Mouse (Mus musculus): ENCODE data around the gene Rab3a. TPM values are rescaled to one million over a fixed set of nuclear protein-coding genes. Genes with fewer than 3 reads are reported as not detected.

Gene Rab3a
- total RNA-seq, 1 experiment from 2014 or later, result 2.5 TPM

DNA sequence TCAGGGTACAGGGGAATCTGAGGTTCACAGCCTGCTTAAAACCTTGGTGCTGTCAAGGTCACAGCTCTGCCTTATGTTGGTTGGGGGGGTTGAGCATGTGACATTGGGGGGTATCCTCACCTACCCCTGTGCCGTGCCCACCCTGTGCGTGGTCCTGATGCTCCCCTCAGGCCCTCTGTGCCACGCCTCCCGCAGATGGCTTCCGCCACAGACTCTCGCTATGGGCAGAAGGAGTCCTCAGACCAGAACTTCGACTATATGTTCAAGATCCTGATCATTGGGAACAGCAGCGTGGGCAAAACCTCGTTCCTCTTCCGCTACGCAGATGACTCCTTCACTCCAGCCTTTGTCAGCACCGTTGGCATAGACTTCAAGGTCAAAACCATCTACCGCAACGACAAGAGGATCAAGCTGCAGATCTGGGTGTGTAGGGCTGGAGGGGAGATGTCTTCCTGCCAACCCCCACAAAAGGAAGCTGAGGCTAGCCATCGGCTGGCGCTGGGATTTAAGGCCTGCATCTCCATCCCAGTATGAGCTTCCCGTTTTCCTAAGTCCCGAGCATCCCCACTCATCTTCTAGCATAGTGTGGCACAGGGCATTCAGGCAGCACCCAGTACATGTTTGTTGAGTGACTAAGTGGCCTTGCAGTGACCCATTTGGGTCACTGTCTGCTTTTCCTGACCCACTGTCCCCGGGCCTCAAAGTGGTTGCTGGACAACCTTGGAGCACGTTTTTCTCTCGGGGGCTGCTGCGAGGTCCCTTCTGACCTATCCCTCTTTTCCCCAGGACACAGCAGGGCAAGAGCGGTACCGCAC is 1.4 kb downstream of the Rab3a start:
- no peak for ATAC-seq (replicated peaks; ENCODE audit: insufficient number of reproducible peaks, low FRiP score, low TSS enrichment, poor library complexity, severe bottlenecking)

DNA sequence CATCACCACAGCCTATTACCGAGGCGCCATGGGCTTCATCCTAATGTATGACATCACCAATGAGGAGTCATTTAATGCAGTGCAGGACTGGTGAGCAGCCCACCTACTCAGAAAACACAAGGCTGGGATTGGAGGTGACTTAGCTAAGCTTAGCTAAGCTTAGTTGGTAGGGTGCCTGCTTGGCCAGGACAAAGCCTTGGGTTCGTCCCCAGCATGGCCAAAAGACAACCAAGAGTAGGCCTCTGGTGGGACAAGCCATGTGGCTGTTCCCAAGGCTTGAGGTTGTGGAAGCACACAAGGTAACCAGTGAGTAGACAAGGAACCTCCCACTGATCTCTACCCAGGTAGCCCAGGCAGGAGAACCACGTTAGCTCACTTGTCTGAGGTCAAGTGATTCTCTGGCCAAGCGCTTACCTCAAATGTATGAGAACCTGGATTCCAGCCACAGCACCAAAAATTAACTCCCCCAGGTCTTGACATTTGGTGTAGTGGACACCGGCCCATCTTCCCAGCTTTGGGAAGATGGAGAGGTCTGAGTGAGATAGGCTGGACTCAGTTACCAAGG is 2.1 kb downstream of the Rab3a start:
- no peak for ATAC-seq (replicated peaks; ENCODE audit: insufficient number of reproducible peaks, low FRiP score, low TSS enrichment, poor library complexity, severe bottlenecking)

DNA sequence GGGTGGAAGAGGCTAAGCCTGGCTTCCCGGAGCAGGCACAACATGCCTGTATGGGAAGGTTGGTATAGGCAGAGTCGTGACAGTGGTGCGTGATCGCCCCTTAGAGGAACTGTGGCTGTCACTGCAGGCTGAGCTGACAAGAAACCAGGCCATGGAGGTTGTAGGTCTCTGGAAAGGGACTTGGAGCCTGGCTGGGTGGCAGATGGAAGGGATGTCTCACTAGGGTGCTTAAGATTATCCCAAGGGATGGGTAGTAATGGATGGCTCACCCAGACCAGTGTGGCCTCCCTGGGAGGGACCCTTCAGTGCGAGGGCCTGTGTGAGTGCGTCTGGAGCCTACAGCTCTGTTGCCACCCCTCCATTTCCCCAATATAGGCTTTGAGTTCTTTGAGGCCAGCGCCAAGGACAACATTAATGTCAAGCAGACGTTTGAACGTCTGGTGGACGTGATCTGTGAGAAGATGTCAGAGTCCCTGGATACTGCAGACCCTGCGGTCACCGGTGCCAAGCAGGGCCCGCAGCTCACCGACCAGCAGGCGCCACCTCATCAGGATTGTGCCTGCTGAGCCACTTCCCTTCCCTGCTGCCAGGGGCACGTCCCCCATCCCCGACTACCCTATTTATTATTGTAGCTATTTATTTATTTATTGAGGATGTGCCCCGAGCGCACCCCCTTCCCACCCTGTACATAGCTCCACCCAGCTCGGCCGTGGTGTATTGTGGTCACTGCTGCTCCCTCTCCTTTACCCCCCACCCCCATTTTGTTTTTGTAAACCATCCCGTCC is 3.2 kb downstream of the Rab3a start:
- no peak for ATAC-seq (replicated peaks; ENCODE audit: insufficient number of reproducible peaks, low FRiP score, low TSS enrichment, poor library complexity, severe bottlenecking)

DNA sequence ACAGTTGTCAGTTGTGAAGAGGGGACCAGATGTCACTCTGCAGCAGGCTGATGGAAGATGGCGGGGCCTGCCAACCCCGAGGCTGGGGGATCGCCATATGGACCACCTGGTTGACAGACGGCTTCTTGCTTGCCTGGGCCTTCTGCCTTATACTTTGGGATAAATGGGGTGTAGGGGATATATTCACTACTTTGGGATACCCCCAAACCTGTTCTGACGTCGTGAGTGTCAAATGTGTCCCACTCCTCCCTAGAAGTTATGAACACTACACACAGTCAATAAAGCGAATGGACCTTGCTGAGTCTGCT is 3.8 kb downstream of the Rab3a start:
- ATAC-seq (replicated peaks; ENCODE audit: insufficient number of reproducible peaks, low FRiP score, low TSS enrichment, poor library complexity, severe bottlenecking), result no peak

DNA sequence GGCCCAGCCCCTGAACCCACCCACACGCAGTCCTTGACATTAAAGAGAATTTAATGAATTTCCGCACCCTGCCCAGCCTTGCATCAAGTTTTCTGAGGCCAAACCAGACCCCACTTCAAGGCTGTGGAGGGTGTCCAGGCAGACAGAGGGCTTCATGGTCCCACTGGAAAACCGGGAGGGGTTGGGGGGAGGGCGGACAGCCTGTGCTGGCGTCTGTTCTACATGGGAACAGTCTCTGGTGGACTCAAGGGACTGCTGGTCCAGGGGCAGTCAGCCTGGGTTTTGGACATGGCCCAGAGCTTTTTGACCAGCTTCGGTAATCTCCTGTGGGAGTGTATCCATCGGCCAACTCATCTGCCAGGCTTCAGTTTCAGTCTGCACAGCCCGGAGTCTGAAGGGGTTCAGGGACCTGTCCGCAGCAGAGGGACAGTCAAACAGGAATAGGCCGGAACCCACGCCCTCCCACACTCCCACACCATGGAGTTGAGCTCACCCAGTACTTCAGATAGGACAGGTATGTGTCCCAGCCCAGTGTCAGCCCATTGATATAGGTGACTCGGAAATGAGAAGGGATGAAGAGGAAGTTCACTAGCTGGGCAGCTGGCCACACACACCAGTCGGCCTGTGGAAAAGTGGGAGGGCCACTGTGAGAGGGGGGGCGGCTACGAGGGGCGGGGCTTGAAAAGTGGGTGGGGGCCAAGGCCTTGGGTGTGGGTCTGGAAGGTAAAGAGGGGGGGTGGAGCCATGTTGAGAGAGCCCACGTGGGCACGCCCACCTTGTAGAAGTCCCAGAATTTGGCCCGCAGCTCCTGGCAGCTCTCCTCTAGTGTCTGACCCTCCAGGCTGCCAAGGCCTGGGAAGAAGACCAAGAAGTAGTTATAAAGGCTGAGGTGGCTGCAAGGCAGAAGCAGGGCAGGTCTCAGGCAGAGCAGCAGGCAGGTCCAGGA is 4.4 kb downstream of the Rab3a start:
- no peak for ATAC-seq (replicated peaks; ENCODE audit: insufficient number of reproducible peaks, low FRiP score, low TSS enrichment, poor library complexity, severe bottlenecking)

DNA sequence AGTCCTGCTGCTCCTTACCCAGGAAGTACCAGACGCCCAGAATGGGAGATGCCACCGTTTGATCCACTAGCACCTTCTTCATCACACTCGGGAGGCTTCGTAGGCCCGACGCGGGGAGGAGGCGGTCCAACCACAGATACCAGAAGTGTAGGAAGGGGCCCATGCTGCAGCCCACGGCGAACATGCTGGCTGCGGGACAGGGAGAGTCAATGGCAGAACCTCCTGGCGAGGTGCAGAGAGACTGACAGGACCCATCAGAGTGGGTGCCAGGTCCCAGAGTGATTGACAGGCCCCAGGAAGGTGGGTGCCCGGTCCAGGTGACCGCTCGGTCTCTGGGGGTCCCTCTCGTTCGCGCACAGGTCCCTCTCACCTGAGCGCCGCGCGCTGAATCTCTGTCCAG is 5.9 kb downstream of the Rab3a start:
- ATAC-seq (replicated peaks; ENCODE audit: insufficient number of reproducible peaks, low FRiP score, low TSS enrichment, poor library complexity, severe bottlenecking), result no peak

DNA sequence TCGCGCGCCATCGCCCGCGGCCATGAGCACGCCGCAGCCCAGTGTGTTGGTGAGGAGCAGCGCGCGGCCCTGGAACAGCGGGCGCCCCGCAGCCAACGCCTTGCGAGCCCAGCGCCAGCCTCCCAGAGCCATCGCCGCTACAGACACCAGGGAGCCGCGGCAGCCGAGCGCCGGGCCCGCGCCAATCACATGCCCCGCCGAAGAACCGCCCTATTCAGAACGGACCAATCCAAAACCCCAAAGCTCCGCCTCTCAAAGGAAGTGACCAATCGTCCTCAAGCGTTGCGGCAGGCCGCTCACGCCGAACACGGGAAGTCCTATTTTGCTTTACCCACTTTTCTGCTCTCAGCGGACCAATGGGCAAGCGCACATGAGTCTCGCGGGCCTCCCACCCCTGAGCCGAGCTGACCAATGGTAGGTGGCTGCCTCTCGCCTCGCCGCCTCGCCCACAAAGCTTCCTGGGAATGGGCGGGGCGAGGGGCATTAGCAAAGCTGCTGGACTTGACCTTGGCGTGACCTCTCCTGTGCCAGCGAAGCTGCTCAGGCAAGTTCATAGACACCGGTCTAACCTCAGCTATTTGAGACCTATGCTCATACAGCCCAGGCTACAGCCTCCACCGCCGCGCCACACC is 6.4 kb downstream of the Rab3a start, which contains the start of gene Mpv17l2:
Mpv17l2 (minus strand) TSS at position 172 of the 632 bp plus-strand sequence.
- peak; percentile 84 for ATAC-seq (replicated peaks; ENCODE audit: insufficient number of reproducible peaks, low FRiP score, low TSS enrichment, poor library complexity, severe bottlenecking)

DNA sequence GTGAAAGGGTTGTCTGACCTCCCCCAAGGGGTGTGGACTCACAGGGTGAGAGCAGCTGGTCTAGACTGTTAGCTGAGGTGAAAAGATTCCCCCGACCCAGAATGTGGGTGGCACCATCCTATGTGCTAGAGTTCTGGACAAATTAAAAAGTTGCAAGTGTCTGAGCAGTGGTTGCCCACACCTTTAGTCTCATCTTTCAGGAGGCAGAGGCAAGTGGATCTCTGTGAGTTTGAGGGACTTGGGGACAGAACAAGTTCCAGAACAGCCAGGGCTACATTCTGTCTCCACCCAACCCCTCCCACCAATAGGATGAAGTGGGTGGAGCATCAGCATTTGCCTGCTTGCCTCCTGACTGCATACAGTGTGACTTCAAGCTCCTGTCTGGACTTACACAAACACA is 7.6 kb downstream of the Rab3a start:
- no peak for ATAC-seq (replicated peaks; ENCODE audit: insufficient number of reproducible peaks, low FRiP score, low TSS enrichment, poor library complexity, severe bottlenecking)

DNA sequence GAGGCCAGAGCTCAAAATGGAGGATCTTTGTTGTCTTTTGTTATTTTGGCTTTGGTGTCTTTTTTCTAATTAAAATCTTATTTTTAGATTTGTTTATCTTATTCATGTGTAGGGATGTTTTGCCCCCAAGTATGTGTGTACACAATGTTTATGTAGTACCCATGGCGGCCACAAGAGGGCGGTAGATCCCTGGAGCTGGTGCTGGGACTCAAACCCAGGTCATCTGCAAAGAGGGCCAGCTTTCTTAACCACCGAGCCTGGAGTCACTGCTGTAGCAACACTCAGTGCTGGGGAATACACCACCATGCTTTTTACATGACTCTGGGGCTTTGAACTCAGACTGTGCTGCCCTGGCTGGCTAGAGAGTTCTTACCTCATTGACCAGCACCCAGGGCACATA is 8.9 kb downstream of the Rab3a start:
- no peak for ATAC-seq (replicated peaks; ENCODE audit: insufficient number of reproducible peaks, low FRiP score, low TSS enrichment, poor library complexity, severe bottlenecking)

DNA sequence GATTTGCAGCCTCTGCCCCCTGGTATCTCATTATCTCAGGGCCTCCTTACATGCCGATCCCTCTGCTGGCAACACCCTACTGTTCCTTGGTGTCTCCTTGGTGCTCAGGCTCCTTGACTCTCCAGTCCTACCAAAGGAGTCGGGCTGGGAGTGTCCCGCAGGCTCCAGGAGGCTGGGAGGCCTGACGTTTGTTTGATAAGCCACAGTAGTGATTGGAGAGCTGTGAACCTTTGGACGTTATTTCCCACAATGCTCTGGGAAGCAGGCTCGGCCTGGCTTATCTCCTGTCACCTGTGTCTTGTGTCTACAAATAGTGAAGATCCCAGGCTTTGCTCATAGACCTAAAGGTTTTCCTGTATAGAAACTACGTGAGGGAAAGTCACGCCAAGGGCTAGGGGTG is 9.5 kb downstream of the Rab3a start:
- no peak for ATAC-seq (replicated peaks; ENCODE audit: insufficient number of reproducible peaks, low FRiP score, low TSS enrichment, poor library complexity, severe bottlenecking)

DNA sequence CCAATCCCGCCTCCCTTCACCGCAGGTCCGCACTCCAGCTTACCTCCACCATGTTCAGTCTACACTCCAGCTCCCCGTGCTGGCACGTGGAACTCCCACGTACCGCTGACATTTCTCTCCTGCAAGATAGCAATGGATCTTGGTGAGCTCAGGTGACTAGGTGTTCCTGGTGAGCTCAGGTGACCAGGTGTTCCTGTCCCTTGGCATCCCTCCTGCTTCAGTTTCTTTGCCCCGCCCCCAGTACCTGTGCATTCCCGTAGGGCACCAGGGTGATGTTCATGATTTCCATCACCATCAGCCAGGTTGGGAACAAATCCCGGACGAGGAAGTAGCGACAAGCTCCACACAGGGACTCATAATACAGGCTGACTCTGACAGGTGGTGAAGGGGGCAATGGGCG is 10.2 kb downstream of the Rab3a start:
- no peak for ATAC-seq (replicated peaks; ENCODE audit: insufficient number of reproducible peaks, low FRiP score, low TSS enrichment, poor library complexity, severe bottlenecking)

DNA sequence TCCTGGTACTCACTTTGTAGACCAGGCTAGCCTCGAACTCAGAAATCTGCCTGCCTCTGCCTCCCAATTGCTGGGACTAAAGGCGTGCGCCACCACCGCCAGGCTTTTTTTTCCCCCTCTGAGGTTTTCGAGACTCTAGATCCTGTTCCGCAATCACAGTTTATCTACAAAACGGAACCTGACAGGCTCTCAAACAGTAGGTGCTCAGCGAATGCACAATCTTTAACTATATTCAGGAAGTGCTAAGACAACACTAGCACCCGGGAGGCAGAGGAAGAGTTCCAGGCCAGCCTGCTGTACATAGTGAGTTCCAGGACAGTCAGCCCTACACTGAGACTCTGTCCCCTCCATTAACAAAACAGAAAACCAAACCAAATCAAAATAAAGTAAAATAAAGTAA is 10.8 kb downstream of the Rab3a start:
- no peak for ATAC-seq (replicated peaks; ENCODE audit: insufficient number of reproducible peaks, low FRiP score, low TSS enrichment, poor library complexity, severe bottlenecking)

DNA sequence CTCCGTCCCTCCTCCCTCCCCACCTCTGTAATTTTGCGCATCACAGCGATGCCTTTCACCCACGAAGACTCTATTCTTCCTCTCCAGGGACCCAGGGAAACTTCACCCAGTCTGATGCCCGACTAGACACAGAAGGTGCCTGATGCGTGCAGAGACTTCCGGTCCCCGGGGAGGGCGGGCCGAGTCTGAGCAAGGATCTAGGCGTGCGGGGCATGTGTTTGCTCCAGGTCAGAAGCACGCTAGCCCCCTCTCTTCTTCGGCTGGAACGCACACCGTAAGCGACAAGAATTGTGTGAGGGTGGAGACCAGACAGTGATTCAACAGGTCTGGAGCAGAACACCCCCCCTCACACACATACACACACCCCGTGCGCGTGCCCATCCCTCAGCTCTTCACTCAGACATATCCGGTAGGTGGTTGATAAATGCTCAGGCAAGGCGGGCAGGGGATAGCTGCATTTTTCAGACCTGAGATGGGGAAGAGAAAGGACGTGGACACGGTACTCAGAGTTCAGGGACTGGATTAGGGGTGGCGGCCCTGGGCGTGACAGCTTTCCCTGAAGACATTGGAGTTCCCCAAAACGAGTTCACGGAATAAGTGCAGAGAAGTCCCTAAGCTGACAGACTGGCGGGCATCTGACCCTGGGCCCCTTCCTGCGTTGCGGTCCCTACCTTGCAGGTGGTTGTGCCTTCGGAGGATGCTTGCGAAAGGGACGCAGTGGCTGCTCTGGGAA is 11.5 kb downstream of the Rab3a start:
- no peak for ATAC-seq (replicated peaks; ENCODE audit: insufficient number of reproducible peaks, low FRiP score, low TSS enrichment, poor library complexity, severe bottlenecking)

DNA sequence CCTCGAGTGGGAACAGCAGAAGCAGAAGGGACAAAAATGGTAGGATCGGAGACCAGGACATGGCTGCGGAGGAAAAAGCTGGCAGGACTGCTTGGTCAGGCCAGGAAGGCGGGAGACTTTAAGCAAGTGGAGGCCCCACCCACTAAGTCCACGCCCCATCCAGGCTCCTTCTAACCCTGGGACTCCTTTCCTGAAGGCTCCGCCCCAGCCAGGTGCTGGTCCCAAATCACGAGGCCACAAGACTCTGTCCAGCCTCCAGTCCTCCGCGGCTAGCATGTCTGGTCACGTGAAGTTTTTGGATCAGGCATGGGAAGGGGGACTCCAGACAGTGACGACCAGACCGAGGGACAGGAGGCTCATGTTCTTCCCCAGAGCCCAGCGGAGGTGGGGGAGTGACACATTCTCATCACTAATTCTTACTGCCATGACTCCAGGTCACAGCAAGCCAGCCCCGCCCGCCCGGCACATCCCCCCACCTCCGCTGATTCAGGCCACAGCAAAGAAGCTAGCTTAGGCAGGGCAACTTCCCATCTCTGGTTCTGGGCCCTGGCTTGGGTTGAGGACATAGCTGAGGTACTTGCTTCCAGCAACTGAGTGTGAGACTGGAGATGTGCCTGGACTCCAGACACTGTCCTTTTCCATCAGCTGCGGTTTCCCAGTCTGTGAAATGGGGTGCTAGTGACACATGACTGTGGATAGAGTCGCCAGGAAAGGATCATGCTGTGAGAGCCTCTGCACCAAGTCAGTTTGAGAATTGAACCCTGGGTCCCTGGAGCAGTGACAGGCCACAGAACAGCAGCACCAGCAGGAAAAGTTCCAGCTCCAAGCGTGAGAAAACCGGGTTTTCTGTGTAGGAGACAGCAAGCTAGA is 12.3 kb downstream of the Rab3a start:
- ATAC-seq (replicated peaks; ENCODE audit: insufficient number of reproducible peaks, low FRiP score, low TSS enrichment, poor library complexity, severe bottlenecking), result no peak

DNA sequence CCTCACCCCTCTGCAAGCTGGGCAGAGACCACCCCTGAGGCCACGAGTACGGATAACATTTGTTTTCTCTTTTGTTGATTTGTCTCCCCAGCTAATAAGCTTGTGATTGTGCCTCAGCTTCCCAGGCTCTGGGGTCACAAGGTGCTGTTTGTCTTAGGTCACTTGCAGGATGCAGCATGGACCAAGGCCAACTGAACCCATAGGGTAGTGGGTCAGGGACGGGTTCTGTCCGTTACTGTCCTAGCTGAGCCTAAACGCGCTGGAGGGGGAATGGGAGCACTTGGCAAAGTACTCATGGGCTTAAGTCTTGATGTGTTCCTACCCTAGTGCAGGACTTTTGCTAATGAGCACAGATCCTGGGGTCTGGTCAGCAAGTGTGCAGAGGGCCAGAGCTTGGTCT is 13.0 kb downstream of the Rab3a start:
- no peak for ATAC-seq (replicated peaks; ENCODE audit: insufficient number of reproducible peaks, low FRiP score, low TSS enrichment, poor library complexity, severe bottlenecking)

DNA sequence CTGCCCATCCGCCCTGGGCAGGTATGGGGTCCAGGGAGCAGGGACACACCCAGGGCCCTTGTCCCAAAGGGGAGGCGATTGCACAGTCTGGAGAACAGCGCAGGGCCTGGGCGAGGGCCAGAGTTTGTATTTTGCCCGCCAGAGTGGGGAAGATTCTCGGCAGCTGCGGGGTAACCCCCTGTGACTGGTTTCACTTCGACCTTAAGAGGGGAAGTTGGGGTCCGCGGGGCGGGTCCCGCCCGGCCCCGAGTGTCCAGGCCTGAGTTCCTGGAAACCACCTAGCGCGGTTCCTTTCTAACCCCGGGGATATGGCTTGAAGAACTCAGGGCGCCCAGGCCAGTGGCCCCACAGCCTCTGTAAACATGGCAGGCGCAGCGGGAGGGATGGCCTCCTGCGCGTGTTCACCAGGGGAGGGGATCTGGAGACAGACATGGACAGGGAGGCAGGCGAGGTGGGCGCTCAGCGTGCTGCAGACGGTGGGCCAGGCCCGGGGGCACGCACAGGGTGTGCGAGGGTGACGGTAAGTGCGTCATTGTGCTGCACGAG is 13.8 kb downstream of the Rab3a start:
- ATAC-seq (replicated peaks; ENCODE audit: insufficient number of reproducible peaks, low FRiP score, low TSS enrichment, poor library complexity, severe bottlenecking), result 0 out of 2 replicates have a peak, but pooled peaks have one; percentile 16

DNA sequence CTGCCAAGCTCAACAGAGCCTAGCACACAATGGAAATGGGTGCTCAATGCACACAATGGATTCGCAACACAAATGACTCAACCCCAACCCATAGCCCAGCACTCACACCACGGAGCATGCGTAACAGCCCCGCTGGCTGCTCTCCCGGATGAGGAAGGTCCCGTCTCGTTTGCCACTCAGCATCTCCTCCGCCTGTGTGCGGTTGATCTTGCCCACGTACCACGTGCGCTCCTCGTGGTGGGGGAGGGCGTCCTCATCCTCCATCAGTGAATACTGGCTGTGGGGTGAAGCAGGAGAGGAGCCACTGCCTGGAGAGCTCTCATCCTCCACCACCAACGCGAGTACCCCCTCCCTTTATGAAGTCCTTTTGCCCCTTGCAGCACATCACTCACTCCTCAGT is 14.5 kb downstream of the Rab3a start:
- 0 out of 2 replicates have a peak, but pooled peaks have one; percentile 2 for ATAC-seq (replicated peaks; ENCODE audit: insufficient number of reproducible peaks, low FRiP score, low TSS enrichment, poor library complexity, severe bottlenecking)

Measured in monocyte, adult 5-6 weeks (primary cell).